Mouse (Mus musculus) regulatory T cell (primary cell): ENCODE measurements at regions not wholly inside any gene's neighbourhood (a gene's known extent, or its start where the extent isn't known, plus 50 kb on each side); places are given as distances from the start of the nearest gene placed in this dataset.
"Not testable (repeated sequence)": the region's sequence is repeated elsewhere in the genome, so short reads cannot be mapped to it uniquely, and the experiment has no call there.

Experiments used
- in situ Hi-C: fragments of 300-600 bp; cut with MboI, MseI; formaldehyde crosslinking; loops from one replicate; pipeline ENCODE4 v1.15.1; 2025; ENCODE audit warnings: high pct_unique_total_duplicates

DNA sequence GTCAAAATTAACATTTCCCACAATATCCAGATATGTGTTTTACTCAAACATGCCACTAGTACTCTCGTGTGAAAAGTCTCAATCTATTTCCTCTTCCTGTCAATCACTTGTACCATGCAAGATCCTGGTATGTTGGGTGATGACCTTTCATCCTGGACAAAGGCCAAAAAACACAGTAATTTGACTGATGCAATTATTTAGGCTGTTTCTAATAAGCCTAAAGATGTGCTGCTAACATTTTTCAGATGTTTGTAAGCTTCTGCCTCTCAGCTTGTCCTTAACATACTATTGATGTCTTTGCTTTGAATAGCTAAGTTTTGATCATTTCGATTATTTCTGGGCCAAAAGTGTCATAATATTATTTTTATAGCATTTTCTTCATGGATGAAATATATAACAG is 418.4 kb upstream of the Arrdc4 start:
- in situ Hi-C loops = no loop called here

DNA sequence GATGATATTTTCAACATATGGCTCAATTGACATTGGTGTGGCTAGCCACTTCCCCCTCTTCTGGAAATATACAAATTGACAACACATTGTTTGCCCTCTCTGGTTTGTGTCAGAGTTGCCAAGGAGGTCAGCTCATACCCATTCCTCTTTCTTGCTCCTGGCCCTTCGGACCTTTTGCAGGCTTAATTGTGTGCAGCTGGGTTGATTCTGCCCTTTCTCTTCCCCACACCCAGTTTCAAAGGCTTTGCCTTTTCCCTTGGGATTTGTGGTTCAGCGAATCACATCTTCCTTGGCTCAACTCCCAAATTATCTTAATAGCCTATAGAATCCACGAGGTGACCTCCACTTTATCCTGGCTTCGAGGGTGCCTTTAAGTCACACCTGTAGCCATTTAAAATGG is 412.9 kb upstream of the Arrdc4 start:
- in situ Hi-C loops = no loop called here

DNA sequence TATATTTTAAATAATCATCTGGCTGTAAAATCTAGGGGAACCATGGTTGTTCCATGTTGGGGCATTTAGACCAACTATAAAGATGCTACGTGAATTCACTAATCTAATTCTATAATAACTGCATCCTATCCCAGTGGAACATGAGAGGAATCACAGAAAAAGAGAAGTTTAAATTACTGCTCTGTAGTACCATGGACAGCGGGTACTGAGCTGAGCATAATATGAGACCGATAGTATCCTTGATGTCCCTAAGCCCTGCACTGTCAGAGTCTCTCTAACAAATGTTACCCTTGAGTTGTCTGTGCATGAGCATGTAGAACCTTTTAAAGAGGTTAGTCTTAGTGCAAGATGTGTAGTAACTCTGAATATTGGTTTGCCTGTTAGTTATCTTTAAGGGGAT is 393.3 kb upstream of the Arrdc4 start:
- in situ Hi-C loops = no loop called here

DNA sequence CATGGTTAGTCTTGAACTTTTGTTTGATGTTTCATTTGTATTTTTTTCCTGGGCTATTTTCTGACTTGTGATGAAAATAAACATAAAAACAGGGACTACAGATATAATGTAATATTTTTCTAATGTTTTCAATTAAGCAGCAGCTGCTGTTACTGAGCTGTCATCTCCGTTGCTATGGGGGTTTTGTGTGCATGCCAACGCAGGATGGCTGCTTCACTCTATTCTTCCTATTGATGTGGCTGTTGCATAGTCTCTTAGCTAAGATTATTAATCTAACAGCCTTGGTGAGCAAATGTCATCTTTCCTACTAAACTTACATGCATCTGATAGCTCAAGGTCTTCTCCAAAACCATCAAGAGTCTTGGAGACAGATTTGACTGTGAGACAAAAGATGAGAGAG is 384.4 kb upstream of the Arrdc4 start:
- in situ Hi-C loops = no loop called here

DNA sequence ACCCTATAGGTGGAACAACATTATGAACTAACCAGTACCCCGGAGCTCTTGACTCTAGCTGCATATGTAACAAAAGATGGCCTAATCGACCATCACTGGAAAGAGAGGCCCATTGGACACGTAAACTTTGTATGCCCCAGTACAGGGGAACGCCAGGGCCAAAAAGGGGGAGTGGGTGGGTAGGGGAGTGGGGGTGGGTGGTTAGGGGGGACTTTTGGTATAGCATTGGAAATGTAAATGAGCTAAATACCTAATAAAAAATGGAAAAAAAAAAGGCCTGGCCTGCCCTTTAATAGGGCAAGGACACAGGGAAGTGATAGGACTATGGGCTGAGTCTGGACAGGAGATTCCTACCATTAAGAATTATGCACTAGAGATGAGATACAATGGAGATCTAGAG is 352.7 kb upstream of the Arrdc4 start:
- in situ Hi-C loops = not testable (repeated sequence)

DNA sequence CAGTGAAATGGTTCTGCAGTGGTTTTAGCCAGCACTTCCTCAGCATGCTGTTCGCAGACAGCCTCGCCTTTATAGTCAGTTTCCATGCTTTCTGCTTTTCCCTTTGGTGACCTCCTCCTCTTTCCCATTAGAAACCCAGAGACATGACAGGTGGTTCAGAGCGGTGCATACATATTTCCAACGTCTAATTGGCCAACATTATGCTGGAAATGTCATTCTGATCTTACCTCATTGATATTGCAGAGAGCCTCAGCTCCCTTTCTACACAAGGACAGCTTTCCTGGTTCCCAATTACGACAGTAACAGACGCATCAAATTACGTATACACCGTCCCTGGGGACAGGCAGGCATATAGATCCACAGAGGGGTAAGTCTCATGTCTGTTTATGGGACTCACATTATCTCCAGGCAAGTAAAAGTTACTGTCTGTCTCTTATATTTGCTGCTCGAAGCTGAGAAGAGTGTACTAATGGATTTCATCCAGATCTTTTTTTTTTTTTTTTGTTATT is 348.6 kb upstream of the Arrdc4 start:
- in situ Hi-C loops = no loop called here

DNA sequence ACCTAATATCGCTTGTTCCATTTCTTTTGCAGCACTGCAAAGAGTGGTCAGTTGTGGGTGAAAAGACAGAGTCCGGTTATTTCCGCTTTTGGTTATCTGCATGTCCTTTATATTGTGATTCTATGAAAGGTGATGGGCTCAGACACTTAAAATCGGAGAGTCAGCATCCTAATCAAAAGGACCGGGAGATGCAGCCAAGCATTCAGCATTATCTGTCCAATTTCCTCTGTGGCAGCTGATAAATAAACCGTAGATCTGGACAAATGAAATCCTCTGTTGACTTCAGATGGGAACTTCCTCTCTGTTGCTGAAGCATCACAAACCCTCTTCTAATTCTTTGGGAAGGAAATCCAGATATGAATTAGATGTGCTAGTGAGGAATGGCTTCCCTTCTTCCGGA is 325.7 kb upstream of the Arrdc4 start:
- in situ Hi-C loops = no loop called here

DNA sequence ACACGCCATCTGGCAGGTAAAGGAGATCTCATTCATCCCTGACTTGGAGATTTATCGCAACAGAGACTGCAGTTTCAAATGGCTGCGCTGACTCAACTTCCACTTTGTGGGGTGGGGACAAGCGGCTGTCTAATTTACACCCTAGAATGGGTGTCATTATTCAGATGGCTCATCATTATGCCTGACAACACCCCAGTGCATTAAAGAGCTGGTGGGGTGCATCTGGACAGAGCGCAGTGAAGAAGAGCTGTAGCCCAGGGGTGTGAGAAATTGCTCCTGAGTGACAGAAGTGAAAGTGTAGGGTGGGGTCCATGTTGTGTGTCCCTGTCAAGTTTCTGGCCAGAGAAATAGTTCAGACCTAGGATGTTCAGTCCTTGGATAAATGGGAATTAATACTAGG is 314.0 kb upstream of the Arrdc4 start:
- in situ Hi-C loops = no loop called here

DNA sequence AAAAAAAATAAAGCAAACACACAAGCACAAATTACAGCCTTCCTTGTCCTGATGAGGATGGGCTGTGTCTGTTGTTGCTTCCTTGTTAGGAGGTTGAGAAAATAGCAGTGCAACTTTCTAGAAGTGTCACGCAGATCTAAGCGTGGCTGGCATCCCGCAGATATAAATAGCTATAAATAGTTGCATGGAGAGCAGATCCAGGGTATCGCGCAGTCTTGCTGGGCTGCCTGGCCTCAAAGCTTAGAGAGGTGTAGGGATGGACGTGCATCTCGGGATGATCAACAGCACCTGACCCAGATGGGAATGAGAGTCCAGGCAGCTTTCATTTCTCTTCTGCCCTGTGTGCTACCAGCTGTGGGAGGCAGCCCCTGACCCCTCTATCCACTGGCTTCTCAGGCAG is 313.5 kb upstream of the Arrdc4 start:
- in situ Hi-C loops = no loop called here

DNA sequence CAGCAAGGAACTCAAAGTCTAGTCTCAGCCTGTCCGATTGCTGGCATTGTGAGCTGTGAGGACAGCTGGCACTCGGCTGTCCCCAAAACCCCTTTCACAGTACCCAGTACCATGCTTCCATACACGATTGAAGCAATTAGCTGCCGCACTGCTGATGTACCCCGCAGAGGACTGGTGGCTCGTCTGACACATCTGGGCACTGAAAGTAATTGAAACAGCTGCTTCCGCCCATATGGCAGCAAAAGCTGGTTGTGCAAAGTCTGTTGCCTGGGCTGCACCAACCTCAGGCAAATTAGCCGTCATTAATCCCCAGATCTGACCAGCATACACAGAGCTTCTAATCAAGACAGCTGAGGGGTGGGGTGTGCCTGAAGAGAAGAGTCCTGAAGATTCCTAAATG is 313.1 kb upstream of the Arrdc4 start:
- in situ Hi-C loops = no loop called here

DNA sequence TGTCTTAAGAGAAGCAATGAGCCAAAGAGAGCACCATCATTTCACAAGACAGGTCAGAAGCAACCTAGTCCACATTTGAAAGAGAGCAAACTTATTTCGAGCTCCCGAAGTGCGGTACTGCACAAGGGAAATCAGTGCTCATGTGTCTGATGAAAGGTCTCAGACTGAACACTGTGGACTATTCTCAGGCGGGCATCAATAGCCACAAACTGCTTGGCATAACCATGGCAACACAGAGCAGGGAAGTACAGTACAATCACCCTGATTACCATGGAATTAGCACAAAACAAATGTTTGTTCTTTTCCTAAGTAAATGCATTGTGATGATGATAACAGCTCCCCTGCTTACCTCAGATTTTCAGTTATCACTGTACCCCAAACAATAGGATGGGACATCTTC is 312.2 kb upstream of the Arrdc4 start:
- in situ Hi-C loops = no loop called here

DNA sequence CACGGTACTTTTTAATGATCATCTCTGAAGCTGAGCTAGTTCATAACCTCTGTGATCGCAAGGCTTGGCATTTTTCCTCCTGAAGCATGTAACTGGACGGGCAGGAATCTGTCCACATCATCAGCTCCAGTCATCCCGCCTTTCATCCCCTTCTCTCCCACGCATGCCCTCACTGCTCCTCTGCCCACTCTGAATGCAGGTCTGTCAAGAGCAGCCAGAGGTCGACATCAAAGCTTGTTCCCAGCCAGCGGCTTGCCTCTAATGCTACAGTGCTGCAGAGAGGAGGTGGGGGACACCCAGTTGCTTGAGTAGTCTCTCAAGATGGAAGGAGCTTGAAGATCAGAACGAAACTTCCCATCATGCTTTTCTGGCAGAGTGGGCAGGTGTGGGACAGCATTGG is 267.5 kb upstream of the Arrdc4 start:
- in situ Hi-C loops = no loop called here

DNA sequence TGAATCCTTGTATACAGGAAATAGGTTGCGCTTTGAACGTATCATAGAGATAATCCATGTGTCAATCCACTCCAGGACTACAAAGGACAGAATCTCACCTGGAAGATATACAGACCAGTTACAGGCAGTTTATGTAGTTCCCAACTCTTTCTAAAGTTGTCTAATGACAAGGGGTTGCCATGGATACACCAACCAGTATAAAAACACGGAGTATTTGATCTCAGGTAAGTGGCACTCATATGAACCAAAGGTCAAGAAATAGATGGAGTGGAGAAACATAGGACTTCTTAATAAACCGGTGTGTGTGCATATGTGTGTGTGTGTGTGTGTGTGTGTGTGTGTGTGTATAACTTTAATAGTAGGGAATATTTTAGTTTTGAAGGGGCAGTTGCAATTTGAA is 266.0 kb upstream of the Arrdc4 start:
- in situ Hi-C loops = no loop called here

DNA sequence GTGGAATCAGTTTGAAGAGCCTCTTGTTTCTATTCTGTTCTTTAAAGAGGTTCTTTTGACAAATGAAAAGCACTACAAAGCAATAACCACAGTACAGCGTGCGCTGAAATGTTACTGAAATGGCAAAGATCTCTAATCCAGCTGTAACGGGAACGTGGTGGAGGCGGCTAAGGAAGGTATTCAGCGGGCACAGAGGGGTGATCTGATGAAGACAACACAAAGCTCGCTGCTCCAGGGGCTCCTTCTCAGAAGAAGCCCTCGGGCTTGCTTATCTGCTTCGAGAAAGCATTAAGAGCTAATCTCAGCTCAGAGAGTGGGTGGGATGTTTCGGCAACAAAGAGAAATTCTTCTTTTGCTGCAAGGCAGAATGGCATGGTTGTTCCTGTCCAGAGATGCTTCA is 258.2 kb upstream of the Arrdc4 start:
- in situ Hi-C loops = no loop called here

DNA sequence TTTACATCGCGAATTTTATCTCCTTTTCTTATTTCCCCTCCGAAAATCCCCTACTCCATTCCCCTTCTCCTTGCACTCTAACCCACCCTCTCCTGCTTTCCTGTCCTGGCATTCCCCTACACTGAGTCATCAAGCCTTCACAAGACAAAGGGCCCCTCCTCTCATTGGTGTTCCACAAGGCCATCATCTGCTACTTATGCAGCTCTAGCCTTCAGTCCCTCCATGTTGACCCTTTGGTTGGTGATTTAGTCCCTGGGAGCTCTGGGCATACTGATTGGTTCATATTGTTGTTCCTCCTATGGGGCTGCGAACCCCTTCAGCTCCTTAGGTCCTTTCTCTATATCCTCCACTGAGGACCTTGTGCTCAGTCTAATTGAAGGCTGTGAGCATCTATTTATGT is 239.0 kb upstream of the Arrdc4 start:
- in situ Hi-C loops = no loop called here

DNA sequence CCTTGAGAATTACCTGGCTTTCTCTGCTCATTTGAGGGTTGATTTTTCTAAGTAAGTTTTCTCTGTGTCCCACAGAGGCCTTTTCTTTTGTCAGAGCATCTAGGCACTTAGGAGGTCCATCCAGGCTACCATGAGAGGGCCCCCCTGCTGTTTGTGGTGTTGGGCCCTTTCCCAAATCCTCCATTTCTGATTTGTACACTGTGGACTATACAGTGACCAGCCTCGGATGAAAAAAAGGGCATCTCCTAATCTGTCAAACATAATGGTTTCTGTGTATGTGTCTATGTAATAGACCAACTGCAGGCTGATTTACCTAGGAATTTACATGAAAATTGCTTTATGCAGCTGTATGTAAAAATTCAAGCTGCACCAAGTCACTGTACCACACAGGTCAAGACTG is 234.9 kb upstream of the Arrdc4 start:
- in situ Hi-C loops = no loop called here

DNA sequence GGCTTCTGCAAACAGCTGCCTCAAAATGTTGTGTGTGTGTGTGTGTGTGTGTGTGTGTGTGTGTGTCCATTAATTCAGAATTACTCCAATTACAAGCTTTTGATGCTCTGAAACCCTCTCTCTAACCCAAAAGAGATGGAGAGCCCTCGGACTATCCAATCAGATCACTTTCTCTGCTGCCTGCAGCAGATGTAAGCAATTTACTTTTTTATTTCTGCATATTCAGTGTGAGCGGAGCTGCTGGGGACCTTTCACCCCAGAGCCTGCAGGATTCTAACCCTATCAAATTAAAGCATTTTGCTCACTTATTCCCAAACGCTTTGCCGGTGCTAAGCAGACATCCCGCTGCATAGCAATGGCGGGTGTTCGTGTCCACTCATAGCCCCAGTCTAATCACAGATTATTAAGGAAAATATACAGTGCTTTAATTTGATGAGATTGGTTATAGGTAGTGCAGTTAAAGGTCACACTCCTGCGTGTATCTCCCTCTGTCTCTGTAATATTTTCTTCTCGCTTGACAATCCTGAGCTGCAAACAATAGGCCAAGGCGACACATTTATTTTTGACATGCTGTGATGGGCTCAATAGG is 234.0 kb upstream of the Arrdc4 start:
- in situ Hi-C loops = no loop called here

DNA sequence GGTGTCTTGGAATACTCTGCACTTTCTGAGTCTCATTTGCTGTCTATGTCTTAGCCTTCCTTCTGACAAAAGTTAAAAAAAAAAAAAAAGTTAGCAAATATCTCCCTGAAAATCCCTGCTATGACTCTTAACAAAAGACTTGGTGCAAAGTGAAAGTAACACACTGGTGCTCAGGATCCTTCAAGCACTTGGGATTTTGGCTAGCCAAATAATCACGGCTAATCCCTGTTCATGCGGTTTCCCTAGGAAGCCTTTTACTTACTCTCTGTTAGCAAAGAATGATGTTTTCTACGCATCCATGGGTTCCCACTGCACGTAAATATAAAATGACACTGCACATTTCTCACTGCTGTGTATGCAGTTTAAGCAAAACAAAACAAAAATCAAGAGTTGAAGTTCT is 229.5 kb upstream of the Arrdc4 start:
- in situ Hi-C loops = no loop called here

DNA sequence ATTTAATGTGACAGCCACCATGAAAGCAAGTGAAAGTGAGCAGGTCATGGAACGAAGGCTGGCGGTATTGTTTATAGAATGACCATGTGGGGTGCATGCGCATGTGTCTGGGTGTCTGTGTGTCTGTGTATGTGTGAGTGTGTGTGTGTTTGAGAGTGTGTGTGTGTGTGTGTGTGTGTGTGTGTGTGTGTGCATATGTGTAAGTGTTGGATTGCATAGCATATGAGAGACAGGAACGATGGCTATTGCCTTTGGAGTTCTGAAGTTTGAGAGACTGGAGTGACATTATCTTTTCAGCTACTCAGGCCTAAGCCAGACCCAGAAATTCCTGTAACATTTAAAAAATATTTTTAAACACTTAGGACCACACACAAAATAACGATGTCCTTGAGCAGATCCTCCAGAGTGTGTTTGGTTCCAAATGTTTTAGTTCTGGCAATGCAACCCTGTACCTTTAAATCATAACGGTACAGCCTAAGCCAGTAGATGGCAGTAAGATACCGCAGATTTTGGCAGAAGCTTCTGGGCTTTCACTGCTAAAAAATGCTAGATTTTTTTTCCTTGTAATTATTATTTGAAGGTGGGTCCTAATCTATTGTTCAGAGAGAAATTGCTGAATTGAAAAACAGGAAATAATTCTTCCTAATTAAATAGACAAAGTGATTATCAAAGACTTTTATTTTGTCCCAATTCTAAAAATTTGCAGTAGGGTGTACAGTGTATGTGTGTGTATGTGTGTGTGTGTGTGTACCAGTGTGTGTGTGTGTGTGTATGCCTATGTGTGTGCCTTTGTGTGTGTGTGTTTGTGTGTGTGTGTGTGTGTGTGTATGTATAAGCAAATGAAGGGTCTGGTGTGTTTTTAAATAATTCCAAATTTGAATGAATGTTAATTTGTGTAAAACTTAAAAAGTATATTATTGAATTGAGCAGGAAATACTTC is 228.0 kb upstream of the Arrdc4 start:
- in situ Hi-C loops = no loop called here

DNA sequence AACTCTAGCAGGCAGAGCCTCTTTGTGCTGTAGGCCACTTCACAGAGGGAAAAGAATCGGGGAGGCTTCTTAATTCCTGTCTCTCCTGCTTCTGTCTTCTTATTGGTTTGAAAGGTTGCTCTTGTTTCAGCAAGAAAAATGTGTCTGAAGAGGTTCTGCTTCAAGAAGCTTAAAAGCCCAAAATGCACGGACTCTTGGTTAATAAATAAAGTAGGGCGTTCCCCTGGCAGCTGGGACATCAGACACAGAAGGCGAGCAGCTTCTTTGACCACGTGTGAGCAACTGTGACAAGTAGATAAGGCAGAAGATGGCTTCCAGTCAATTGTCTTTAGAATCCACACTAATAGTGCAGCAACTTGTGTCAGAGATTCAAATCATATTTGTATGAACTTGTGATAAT is 226.9 kb upstream of the Arrdc4 start:
- in situ Hi-C loops = no loop called here

DNA sequence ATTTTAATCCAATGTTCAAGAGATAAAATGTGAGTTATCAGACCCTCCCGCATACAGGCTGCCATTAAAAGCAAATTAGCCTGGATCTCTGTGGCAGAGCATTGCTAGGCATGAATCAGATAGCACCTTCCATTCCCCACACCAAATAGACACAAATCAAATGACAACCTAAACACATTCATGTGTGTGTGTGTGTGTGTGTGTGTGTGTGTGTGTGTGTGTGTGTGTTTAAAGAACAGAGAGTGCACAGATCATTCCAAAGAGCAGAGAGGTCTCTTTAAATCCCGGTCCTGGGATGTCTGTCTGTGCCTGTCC is 226.5 kb upstream of the Arrdc4 start:
- in situ Hi-C loops = no loop called here

DNA sequence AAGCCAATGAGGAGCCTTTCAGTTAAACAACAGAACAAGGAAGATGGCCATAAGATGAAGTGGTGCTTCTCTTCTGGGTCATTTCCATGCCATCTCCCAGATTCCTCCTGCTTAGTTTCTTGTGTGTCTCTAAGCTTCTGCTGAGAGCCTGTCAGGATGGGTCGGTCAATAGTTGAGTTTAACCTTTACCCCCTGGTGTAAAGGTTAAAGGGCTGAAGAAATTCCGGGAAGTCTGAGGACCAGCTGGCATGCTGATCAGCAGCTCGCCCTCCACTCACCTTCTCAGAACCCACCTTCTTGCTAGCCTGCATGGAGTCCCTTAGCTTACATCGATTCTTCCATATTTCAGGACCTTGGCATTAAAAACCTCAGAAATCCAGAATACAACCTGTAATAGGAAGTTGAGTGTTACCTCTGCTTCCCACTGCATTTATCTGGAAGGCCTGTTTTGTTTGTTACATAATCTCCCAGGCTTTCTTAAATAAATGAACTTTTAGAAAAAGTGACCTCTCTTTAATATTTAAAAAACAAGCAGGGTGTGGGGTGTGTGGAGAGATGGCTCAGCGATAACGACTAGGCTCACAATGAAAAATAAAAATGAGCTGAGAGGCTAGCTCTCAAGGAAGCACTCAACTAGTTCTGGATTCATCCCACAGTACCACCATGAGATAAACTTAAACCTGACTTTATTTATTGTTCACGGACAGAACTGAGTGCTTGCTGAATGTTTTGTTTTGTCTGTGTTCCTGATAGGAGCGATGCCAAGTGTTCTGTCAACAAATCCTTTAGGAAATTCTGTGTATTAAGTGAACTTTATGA is 225.9 kb upstream of the Arrdc4 start:
- in situ Hi-C loops = no loop called here
